Mouse (Mus musculus) lung, postnatal 0 days (tissue): ENCODE measurements around the gene A730071L15Rik.

Experiments used
- CTCF ChIP-seq: IDR thresholded peaks from 2 replicates; pipeline ENCODE4 v1.5.1; 2016; ENCODE audit warnings: antibody characterized with exemption, mild to moderate bottlenecking
- EP300 ChIP-seq: IDR thresholded peaks from 2 replicates; pipeline ENCODE4 v1.6.1; 2016; ENCODE audit warnings: antibody characterized with exemption, mild to moderate bottlenecking, control low read depth

GRCm38 (mm10) chr11:6216834-6217233 is 17.0 kb downstream of the A730071L15Rik start:
- TF ChIP-seq CTCF (no peak), EP300 (no peak)
